ENCODE assay signal across 8 mouse cellular contexts in the genomic region with DNA sequence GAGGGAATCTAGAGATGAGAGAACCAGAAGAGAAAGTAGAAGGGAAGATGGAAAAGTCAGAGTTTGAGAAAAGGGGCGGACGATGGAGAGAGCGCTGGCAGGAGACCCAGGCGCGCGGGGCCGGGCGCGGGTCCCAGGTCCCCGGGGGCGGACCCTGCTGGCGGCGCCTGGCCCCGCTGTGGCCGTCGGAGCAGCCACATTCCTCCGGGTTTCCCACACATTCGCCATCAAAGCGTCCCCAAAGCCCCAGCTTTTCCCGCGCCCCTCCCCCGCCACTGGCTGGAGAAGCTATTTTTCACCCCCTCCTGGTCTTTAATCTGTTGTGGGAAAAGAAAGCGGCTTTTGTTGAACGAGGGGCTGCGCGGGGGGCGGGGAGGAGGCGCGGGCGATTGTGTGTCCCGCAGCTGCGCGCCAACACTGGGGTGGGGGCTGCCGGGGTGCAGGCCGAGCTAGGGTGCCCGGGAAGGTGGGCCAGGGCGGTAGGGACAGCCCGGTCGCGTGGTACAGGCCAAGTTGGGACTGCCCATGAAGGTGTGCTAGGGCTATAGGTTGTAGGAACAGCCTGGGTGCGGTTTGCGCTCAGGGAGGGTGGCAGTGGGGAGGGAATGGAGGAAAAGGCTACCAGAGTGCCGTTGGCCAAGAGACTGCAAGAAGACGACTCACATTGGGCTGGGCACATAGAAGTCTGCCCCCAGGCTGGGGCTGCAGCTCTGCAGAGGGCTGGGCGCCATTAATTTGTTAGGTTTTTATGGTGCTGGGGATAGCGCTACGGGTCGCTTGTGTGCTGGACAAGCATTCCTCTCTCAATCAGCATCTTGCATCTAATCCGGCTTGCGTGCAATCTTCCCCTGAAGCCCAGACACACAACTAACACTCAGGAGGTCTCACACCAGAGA. TPM values are rescaled to one million over a fixed set of nuclear protein-coding genes. Genes with fewer than 3 reads are reported as not detected.
DNase-seq lines count a peak whose midpoint lies in the region; ATAC-seq and TF ChIP-seq lines count a peak whose summit lies in the region.

No protein-coding gene starts in this region.

- in situ Hi-C loops in ES-E14 (cut with MboI; ENCODE audit: low sequenced_read_pairs in 2 of 2, unreplicated experiment in 2 of 2) = no loop called here

- peak overlapping the region; percentile 76 for H3K4me2 ChIP-seq in forebrain, embryonic 14.5 days (ENCODE audit: low read length)
- peak overlapping the region; percentile 78 for H3K4me2 ChIP-seq in hindbrain, embryonic 16.5 days (ENCODE audit: low read length)
- H3K4me2 ChIP-seq in limb, embryonic 13.5 days (replicated peaks) = peak overlapping the region; percentile 80
- peak overlapping the region; percentile 79 for H3K4me2 ChIP-seq in neural tube, embryonic 14.5 days (ENCODE audit: low read depth, low read length)

- WGBS in forebrain, embryonic 14.5 days = under 1% methylated on average over 49 of the region's 50 CpGs
- WGBS in hindbrain, embryonic 16.5 days = 2% methylated on average over 49 of the region's 50 CpGs
- WGBS in limb, embryonic 13.5 days = 1% methylated on average over 48 of the region's 50 CpGs
- under 1% methylated on average over 50 of the region's 50 CpGs for WGBS in neural tube, embryonic 14.5 days

- H3K4me1 ChIP-seq in ES-E14 (ENCODE audit: control insufficient read depth in 2 of 2, insufficient read depth in 2 of 2, low read length in 2 of 2, poor library complexity in 1 of 2) = peaks cover 0 to 10% of the 10 kb centered on the region in 2 experiments; a peak in 1 of 4 replicates
- H3K4me1 ChIP-seq in forebrain, embryonic 14.5 days (ENCODE audit: control insufficient read depth, insufficient read depth, low read length) = peaks cover 32% of the 10 kb centered on the region
- H3K4me1 ChIP-seq in hindbrain, embryonic 16.5 days (ENCODE audit: control insufficient read depth, insufficient read depth, low read depth, low read length) = peaks cover 25% of the 10 kb centered on the region
- peaks cover 68% of the 10 kb centered on the region for H3K4me1 ChIP-seq in limb, embryonic 13.5 days
- peaks cover 21% of the 10 kb centered on the region for H3K4me1 ChIP-seq in neural tube, embryonic 14.5 days (ENCODE audit: control insufficient read depth, insufficient read depth, low read length)

- no peaks in the 10 kb centered on the region for H3K36me3 ChIP-seq in ES-E14 (ENCODE audit: control insufficient read depth, insufficient read depth, low read length, poor library complexity, severe bottlenecking)
- no peaks in the 10 kb centered on the region for H3K36me3 ChIP-seq in forebrain, embryonic 14.5 days (ENCODE audit: control insufficient read depth, insufficient read depth, low read length)
- H3K36me3 ChIP-seq in hindbrain, embryonic 16.5 days (ENCODE audit: control insufficient read depth, insufficient read depth, low read length) = no peaks in the 10 kb centered on the region
- no peaks in the 10 kb centered on the region for H3K36me3 ChIP-seq in limb, embryonic 13.5 days
- no peaks in the 10 kb centered on the region for H3K36me3 ChIP-seq in neural tube, embryonic 14.5 days (ENCODE audit: control insufficient read depth, insufficient read depth, low read length)

- H3K27ac ChIP-seq in ES-E14 (ENCODE audit: insufficient read depth, low read depth, low read length, poor library complexity, severe bottlenecking) = no peak overlapping the region
- peak overlapping the region; percentile 97 for H3K27ac ChIP-seq in forebrain, embryonic 14.5 days (ENCODE audit: low read depth, low read length)
- peak overlapping the region; percentile 84 for H3K27ac ChIP-seq in hindbrain, embryonic 16.5 days (ENCODE audit: low read depth, low read length)
- H3K27ac ChIP-seq in limb, embryonic 13.5 days = peak overlapping the region; percentile 100
- H3K27ac ChIP-seq in neural tube, embryonic 14.5 days (ENCODE audit: low read depth, low read length) = peak overlapping the region; percentile 96

- ATAC-seq in forebrain, embryonic 14.5 days = peak; percentile 79
- ATAC-seq in hindbrain, embryonic 16.5 days = peak; percentile 86
- ATAC-seq in limb, embryonic 13.5 days (ENCODE audit: low FRiP score, low read depth) = peak; percentile 69
- ATAC-seq in neural tube, embryonic 14.5 days (ENCODE audit: low read depth) = peak; percentile 72

- DNase-seq in cerebellum, postnatal 4 days (ENCODE audit: low spot score in 2 of 2) = peak; percentile 55 to 75
- DNase-seq in cerebellum, adult 8-10 months = no peak
- no peak for DNase-seq in ES-E14 (ENCODE audit: low read depth, low spot score)
- peak; percentile 90 for DNase-seq in forebrain, embryonic 14.5 days (ENCODE audit: low spot score)
- DNase-seq in spleen, adult 18-20 months = no peak

- H3K9ac ChIP-seq in ES-E14 (ENCODE audit: insufficient read depth, low read depth, low read length, poor library complexity, severe bottlenecking) = peak overlapping the region; percentile 30; the same call in 1 of the 2 replicates
- H3K9ac ChIP-seq in forebrain, embryonic 14.5 days (ENCODE audit: low read length) = peak overlapping the region; percentile 77
- peak overlapping the region; percentile 74 for H3K9ac ChIP-seq in hindbrain, embryonic 16.5 days (ENCODE audit: low read depth, low read length)
- peak overlapping the region; percentile 76 for H3K9ac ChIP-seq in limb, embryonic 13.5 days
- peak overlapping the region; percentile 64 for H3K9ac ChIP-seq in neural tube, embryonic 14.5 days (replicated peaks; ENCODE audit: low read depth, low read length)

- no peaks in the 10 kb centered on the region for H3K27me3 ChIP-seq in forebrain, embryonic 14.5 days (replicated peaks; ENCODE audit: control insufficient read depth, insufficient read depth, low read length)
- H3K27me3 ChIP-seq in hindbrain, embryonic 16.5 days (replicated peaks; ENCODE audit: control insufficient read depth, insufficient read depth, low read length) = no peaks in the 10 kb centered on the region
- H3K27me3 ChIP-seq in limb, embryonic 13.5 days = no peaks in the 10 kb centered on the region
- H3K27me3 ChIP-seq in neural tube, embryonic 14.5 days (ENCODE audit: control insufficient read depth, insufficient read depth, low read length) = no peaks in the 10 kb centered on the region

- peak overlapping the region; percentile 59 to 64 for H3K4me3 ChIP-seq in ES-E14 (ENCODE audit: insufficient read depth in 1 of 2, low read depth in 1 of 2, low read length in 2 of 2, poor library complexity in 1 of 2, severe bottlenecking in 1 of 2)
- peak overlapping the region; percentile 40 for H3K4me3 ChIP-seq in forebrain, embryonic 14.5 days (ENCODE audit: low read depth, low read length)
- H3K4me3 ChIP-seq in hindbrain, embryonic 16.5 days (ENCODE audit: low read length) = peak overlapping the region; percentile 47
- peak overlapping the region; percentile 45 for H3K4me3 ChIP-seq in limb, embryonic 13.5 days
- H3K4me3 ChIP-seq in neural tube, embryonic 14.5 days (ENCODE audit: low read depth, low read length) = peak overlapping the region; percentile 36

- H3K9me3 ChIP-seq in ES-E14 (ENCODE audit: control insufficient read depth, insufficient read depth, low read depth, low read length) = no peaks in the 10 kb centered on the region
- no peaks in the 10 kb centered on the region for H3K9me3 ChIP-seq in forebrain, embryonic 14.5 days (replicated peaks; ENCODE audit: control insufficient read depth, low read length)
- no peaks in the 10 kb centered on the region for H3K9me3 ChIP-seq in hindbrain, embryonic 16.5 days (ENCODE audit: control insufficient read depth, low read length)
- H3K9me3 ChIP-seq in limb, embryonic 13.5 days = no peaks in the 10 kb centered on the region
- no peaks in the 10 kb centered on the region for H3K9me3 ChIP-seq in neural tube, embryonic 14.5 days (ENCODE audit: control insufficient read depth, low read length)

TF ChIP-seq in ES-E14, 5 proteins besides CTCF, POLR2A, EP300 and RAD21:
- TF ChIP-seq ZNF384 (IDR thresholded peaks at IDR 0.05; ENCODE audit: low read depth, low read length) = no peak
- TF ChIP-seq HCFC1 (IDR thresholded peaks at IDR 0.05; ENCODE audit: borderline replicate concordance, insufficient read depth, low read length) = no peak
- no peak for TF ChIP-seq MAFK (IDR thresholded peaks at IDR 0.05; ENCODE audit: insufficient read depth, low read depth, low read length)
- TF ChIP-seq ZC3H11A (IDR thresholded peaks at IDR 0.05; ENCODE audit: borderline replicate concordance, low read depth, low read length) = no peak
- TF ChIP-seq CHD2 (IDR thresholded peaks at IDR 0.05; ENCODE audit: low read depth, low read length) = no peak

RNA-seq across cellular contexts. Expression of a gene that starts 8.1 kb away (rescaled TPM):
- total RNA-seq in ES-E14 (2012; rRNA removed) = 78.8 and 126 TPM in 2 replicates
- 117 and 118 TPM in 2 replicates for polyA plus RNA-seq in forebrain, embryonic 14.5 days (2014; fragmentation: Nextera tagmentation; extraction: Ambion mirVana)
- polyA plus RNA-seq in hindbrain, embryonic 16.5 days (2015; fragmentation: Nextera tagmentation; extraction: Ambion mirVana) = 214 and 226 TPM in 2 replicates
- polyA plus RNA-seq in limb, embryonic 13.5 days (2015; fragmentation: Nextera tagmentation; extraction: Ambion mirVana) = 736 and 770 TPM in 2 replicates
- 156 and 196 TPM in 2 replicates for polyA plus RNA-seq in neural tube, embryonic 14.5 days (2014; fragmentation: Nextera tagmentation; extraction: Ambion mirVana)

RNA-seq across cellular contexts. Expression of a gene that starts 37.0 kb away (rescaled TPM):
- 7.5 and 9.8 TPM in 2 replicates for total RNA-seq in ES-E14 (2012; rRNA removed)
- 4.5 and 5.5 TPM in 2 replicates for polyA plus RNA-seq in forebrain, embryonic 14.5 days (2014; fragmentation: Nextera tagmentation; extraction: Ambion mirVana)
- 3.4 TPM in 2 replicates for polyA plus RNA-seq in hindbrain, embryonic 16.5 days (2015; fragmentation: Nextera tagmentation; extraction: Ambion mirVana)
- 7.9 and 8.7 TPM in 2 replicates for polyA plus RNA-seq in limb, embryonic 13.5 days (2015; fragmentation: Nextera tagmentation; extraction: Ambion mirVana)
- 0.76 and 1.4 TPM in 2 replicates for polyA plus RNA-seq in neural tube, embryonic 14.5 days (2014; fragmentation: Nextera tagmentation; extraction: Ambion mirVana)

Comparison
In these comparisons a context has a peak if more than half of its experiments do, and no peak if none do; other contexts are left out.
1. DNase-seq: peak in cerebellum, postnatal 4 days (2 of 2) and forebrain, embryonic 14.5 days (single experiment); none in cerebellum, adult 8-10 months (single experiment), ES-E14 (single experiment) and spleen, adult 18-20 months (0 of 2).
2. Peak in every context shown above with its lines, with median percentiles within 50 percentile points of each other: H3K4me3 ChIP-seq, H3K9ac ChIP-seq, ATAC-seq and H3K4me2 ChIP-seq.